Mouse (Mus musculus) C2C12 (cell line): Measurements from ENCODE around the gene Msantd2. TPM values are rescaled to one million over a fixed set of nuclear protein-coding genes. Genes with fewer than 3 reads are reported as not detected.

Experiments used
- H3K27me3 ChIP-seq: one replicate; pipeline ENCODE4 v1.6.1; 2011; ENCODE audit not compliant: control insufficient read depth, insufficient read depth, insufficient read length
- H3K36me3 ChIP-seq: one replicate; pipeline ENCODE4 v1.6.1; 2011; ENCODE audit not compliant: control insufficient read depth, insufficient read depth
- H3K4me3 ChIP-seq: one replicate; pipeline ENCODE4 v1.5.1; 2011; ENCODE audit warnings: mild to moderate bottlenecking, control low read depth; ENCODE audit not compliant: poor library complexity, insufficient read depth, severe bottlenecking
- H3K79me2 ChIP-seq: one replicate; pipeline ENCODE4 v1.6.1; 2011; ENCODE audit not compliant: control insufficient read depth, insufficient read depth
- H3K79me3 ChIP-seq: one replicate; pipeline ENCODE4 v1.6.1; 2011; ENCODE audit warnings: low read depth, control low read depth
- H3ac ChIP-seq: one replicate; pipeline ENCODE3; 2011; ENCODE audit warnings: low read depth; ENCODE audit not compliant: control insufficient read depth, insufficient read length
- CEBPB ChIP-seq: IDR thresholded peaks from one replicate; pipeline ENCODE4 v1.6.1; 2011; ENCODE audit warnings: low read depth, mild to moderate bottlenecking, control low read depth, moderate library complexity
- CTCF ChIP-seq: IDR thresholded peaks from one replicate; pipeline ENCODE4 v1.5.1; 2011; ENCODE audit not compliant: control insufficient read depth, insufficient read depth, insufficient read length
- FOSL1 ChIP-seq: IDR thresholded peaks from one replicate; pipeline ENCODE4 v1.8.0; 2011; ENCODE audit warnings: mild to moderate bottlenecking, low read length; ENCODE audit not compliant: poor library complexity, insufficient read depth, severe bottlenecking
- MAX ChIP-seq: IDR thresholded peaks from one replicate; pipeline ENCODE4 v1.6.1; 2011; ENCODE audit warnings: mild to moderate bottlenecking, control low read depth
- MYOD1 ChIP-seq: IDR thresholded peaks from one replicate; pipeline ENCODE4 v1.6.1; 2011; ENCODE audit warnings: low read depth; ENCODE audit not compliant: control insufficient read depth, insufficient read length
- MYOG ChIP-seq: IDR thresholded peaks from one replicate; pipeline ENCODE4 v1.6.1; 2011; ENCODE audit not compliant: control insufficient read depth, insufficient read length; ENCODE audit errors: extremely low read depth
- USF1 ChIP-seq: IDR thresholded peaks from one replicate; pipeline ENCODE4 v1.6.1; 2011; ENCODE audit warnings: low read depth, mild to moderate bottlenecking, control low read depth, moderate library complexity
- polyA plus RNA-seq: library from polyadenylated mRNA; unstranded; fragments of >200 nt; fragmentation: generic; extraction: Trizol; gene quantifications from one replicate; pipeline ENCODE4 v1.2.1, GENCODE M21; 2012; ENCODE audit warnings: missing spikeins

Gene Msantd2
- polyA plus RNA-seq, 1 experiment = 8.4 TPM

DNA sequence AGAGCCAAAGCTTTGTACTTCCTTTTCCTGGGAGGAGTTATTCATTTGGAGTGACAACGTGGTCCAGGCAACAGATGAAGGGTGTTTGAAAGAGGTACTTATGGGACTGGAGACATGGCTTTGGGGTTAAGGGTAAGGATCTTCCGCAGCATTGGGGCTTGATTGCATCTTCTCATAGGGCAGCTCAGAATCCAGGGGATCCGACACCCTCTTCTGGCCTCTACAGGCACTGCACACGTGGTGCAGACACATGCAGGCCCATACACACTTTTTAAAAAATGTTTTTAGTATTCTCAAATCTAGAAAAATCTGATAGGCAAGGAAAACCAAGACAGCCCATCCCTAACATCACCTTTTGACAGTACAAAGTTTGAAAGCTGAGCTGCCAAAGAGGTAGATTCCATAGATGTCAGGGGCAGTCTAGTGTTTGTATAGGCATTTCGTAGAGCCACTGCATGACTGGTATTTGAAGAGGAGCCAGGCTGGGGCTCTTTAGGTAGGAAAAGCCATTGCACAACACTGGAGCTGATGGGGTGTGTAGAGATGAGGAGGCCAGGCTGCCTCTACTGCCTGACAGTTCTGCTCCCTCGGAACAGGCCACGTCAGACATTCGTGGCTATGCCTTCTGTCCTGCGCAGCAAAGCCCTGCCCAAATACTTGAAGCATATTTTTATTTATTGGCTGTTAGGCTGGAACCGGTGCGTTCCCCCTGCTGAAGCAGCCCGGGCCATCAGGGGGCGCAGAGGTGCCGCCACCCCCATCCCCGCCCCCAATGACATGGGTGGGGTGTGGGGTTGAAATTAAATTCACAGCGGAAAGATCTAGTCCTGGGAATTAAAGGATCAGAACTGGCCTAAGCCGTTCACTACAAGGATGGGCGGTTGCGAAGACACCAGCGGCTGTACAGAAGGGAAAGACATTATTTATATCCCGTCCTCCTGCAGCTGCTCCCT lies 37.6 kb downstream of the Msantd2 start:
- H3K79me2 ChIP-seq = no peaks in the 10 kb centered on the region
- no peaks in the 10 kb centered on the region for H3K27me3 ChIP-seq
- no peak overlapping the region for H3ac ChIP-seq
- H3K79me3 ChIP-seq = no peaks in the 10 kb centered on the region
- TF ChIP-seq MAX (no peak), CEBPB (no peak), MYOD1 (no peak), MYOG (no peak), CTCF (no peak), USF1 (no peak), FOSL1 (no peak)
- peaks cover 19% of the 10 kb centered on the region for H3K36me3 ChIP-seq
- no peak overlapping the region for H3K4me3 ChIP-seq

DNA sequence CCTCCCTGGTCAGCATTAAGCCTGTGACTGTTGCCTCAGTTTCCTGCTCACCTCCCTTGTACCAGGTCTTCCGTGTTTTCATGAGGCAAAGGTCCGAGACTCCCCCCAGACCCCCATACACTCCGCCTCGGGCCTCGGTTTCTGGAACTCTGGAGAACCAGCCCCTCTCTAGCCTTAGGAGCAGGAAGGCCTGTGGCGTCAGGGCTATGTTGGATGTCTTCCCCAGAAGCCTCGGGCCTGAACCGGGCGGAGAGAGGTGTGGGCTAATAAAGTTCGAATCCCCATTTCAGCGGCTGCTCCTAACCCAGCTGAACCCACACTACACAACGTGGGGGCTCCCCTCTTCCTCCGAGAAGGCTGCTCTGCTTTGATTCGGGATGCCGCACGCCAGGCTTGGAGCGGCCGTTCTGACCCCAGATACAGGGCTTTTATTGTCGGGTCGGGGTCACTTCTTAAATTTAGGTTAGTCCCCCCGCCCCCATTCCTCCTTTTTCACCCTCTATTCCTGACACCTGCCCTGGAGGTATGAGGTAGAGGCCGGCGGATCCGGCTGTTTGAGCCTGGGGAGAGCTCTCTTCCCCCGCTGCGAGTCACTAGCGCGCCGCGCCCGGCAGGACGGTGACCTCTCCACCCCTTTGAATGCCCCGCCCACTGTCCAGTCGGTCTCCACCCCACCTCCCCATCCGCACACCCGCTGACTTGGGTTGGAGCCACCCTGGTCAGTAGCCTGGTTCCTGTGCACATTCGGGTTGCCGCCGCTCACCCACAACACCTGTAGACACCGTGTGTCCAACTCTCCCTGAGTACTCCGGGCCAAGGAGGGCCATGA lies 38.5 kb downstream of the Msantd2 start, which contains the start of gene Esam:
Gene Esam, plus strand, starts transcription at position 683 of the 829 bp plus-strand sequence.
- H3K4me3 ChIP-seq = no peak within 1 kb of the TSS
- H3K36me3 ChIP-seq = peaks cover 18% of the 10 kb centered on the region
- H3K27me3 ChIP-seq = no peaks in the 10 kb centered on the region
- H3K79me2 ChIP-seq = no peaks in the 10 kb centered on the region
- TF ChIP-seq USF1 (no peak), CEBPB (no peak), MAX (no peak), MYOD1 (no peak), MYOG (no peak)
- H3ac ChIP-seq = no peak within 1 kb of the TSS
- H3K79me3 ChIP-seq = no peaks in the 10 kb centered on the region

DNA sequence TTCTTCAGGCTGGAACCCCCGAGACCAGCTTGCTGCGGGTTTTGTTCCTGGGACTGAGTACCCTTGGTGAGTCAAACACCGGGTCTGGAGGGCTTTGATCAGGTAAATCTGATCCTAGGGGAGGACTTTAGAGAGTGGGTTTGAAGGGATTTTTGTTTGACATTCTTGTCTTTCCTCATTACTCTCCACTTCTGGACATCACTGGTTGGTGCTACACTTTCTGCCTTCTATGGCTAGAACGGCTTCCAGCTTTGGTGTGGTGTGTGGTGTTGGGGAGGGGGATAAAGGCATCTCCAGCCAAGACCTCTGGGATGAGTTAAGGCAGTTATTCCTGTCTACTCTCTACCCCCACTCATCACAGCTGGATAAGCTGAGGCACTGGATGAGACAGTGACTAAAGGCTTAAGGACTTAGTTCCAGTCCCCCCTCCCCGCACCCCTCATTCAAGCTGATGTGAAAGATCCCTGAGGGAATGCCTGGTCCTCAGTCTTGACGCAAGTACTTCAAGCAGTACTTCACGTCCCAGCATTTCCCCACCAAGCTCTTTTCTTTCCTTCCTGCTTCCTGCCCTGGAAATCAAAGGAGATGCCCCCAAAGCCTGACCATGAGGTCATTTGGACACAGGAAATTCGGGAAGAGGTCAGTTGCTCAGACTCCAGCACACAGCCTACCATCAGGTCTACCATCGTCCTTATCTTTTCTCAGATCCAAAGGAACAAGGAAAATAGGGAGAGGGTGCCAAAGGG lies 39.3 kb downstream of the Msantd2 start:
- no peaks in the 10 kb centered on the region for H3K79me3 ChIP-seq
- H3K79me2 ChIP-seq = no peaks in the 10 kb centered on the region
- H3K27me3 ChIP-seq = no peaks in the 10 kb centered on the region
- H3K4me3 ChIP-seq = no peak overlapping the region
- TF ChIP-seq CEBPB (no peak), MYOG (no peak), MYOD1 (no peak), MAX (no peak), CTCF (no peak), USF1 (no peak), FOSL1 (no peak)
- peaks cover 11% of the 10 kb centered on the region for H3K36me3 ChIP-seq
- no peak overlapping the region for H3ac ChIP-seq

DNA sequence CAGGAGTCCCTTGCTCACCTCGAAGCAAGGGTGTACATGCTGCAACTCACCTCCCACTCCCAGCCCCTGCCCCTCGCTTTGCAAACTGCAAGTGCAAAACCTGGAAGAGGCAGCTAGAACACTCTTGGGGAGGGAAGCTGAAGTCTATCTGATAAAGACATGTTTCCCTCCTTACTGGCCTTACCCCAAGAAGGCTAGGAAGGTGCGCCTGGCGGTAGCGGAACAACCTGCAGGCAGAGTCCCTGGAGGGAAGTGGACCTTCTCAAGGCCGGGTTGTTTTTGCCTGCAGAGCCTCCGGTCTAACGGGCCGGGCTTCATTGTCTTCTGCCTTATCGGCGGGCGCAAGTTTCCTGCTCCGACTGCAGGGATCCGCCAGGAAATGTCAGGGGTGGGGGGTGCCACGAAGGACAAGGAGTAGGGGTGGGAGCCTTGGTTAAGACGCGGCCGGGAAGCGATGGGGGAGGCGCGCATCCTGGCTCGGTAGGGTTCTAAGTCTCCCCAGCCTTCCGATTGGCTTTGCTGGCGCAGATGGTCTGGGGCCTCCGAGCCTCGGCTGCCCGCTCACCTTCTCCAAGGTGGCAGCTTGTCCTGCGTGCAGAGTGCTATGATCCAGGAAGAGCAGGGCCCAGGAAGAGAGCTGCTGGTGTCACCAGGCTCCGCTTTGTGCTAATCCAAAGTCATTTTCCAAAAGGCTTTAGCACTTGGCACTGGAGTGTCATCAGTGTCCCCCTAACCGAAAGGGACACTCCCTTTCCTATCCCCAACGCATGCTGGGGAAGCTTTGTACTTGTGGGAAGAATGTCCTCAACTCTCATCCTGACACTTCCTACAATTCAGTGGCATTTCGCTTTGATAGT lies 41.1 kb downstream of the Msantd2 start:
- Histone ChIP-seq H3K27me3 (no peaks in the 10 kb centered on the region), H3K36me3 (peaks cover 8% of the 10 kb centered on the region), H3K79me3 (no peaks in the 10 kb centered on the region), H3K79me2 (no peaks in the 10 kb centered on the region), H3ac (no peak overlapping the region), H3K4me3 (no peak overlapping the region)
- TF ChIP-seq FOSL1 (no peak), CTCF (no peak), USF1 (no peak), MYOD1 (no peak), MAX (no peak), CEBPB (no peak), MYOG (no peak)
